Mouse (Mus musculus): ENCODE results near the gene Olfr828.

Olfr828 gene

DNA sequence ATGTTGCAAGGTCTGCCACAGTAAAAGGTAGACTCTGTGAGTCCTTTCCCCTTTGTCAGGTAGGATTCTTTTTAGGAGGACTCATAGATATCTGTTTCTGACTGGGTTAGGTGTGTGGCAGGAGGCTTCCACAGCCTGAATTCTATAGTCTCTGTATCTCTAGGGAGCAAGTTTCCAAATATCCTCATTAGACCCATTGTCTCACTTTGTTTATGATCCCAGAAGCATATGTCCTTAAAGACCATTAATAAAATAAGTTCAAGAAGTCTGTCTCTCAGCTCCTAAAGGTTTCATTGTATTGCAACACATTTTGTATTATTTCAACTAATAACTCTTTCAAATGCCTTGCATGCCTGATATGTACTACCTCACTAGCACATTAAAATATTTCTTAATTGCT is at the start of gene Olfr828:
TSS of gene Olfr828 (minus strand) at position 101 of the 400 bp plus-strand sequence.
- no peak for DNase-seq

DNA sequence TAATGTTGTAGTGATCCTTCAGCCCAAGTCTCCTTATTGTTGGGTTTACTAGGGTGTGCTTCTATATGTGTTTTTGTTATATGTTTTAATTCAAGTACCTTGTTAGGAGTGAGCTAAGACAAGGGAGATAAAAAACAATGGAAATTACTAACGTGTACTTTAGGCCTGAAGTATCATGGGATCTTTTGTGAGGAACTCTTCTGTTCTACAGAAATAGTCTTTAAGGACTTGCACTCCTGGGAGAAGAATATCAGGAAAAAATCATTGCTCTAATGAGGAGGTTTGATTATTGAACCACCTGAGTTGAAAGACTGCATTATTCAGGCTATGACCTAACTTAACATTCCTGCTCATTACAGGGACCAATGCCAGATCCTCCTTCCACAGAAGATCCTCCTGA is 35.3 kb upstream of the Olfr828 start, which contains the start of gene Olfr829:
TSS of gene Olfr829 (plus strand) at position 301 of the 400 bp plus-strand sequence.
- no peak for DNase-seq

DNA sequence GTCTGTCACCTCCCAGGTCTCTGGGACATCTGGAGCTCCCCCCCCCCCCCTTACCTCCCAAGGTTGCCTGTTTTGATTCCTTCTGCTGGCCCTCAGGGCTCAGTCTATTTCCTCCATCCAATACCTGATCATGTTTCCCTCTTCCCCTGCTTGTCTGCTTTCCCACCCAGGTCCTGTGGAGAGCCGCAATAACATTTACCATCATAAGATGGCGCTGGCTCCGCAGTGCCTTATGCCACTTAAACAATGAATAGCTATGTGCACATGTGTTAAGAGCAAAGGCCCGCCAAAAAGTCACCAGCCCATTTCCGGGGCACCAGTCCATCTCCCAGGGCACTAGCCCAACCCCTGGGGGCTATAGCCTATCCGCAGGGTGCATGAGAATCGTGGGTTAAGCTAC is 34.0 kb downstream of the Olfr828 start:
- no peak for DNase-seq

DNA sequence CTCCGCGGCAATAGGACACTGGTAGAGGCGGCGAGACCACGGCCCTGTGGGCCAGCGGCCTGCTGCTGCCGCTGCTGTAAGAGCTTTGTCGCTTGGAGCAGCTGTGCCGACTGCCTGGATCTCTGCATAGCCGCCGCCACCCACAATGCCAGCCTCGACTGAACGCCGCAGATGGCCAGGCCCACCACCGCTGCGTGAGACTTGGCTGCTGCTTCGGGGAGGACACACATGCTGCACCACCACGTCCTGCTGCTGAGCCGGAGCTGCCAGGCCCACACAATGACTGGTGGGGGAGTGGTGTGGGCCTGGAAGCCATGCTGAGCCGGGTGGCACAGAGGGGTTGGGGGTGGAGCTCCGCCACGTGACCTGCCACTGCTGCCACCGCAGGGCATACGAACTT is 39.9 kb downstream of the Olfr828 start:
- peak; percentile 60 for DNase-seq

DNA sequence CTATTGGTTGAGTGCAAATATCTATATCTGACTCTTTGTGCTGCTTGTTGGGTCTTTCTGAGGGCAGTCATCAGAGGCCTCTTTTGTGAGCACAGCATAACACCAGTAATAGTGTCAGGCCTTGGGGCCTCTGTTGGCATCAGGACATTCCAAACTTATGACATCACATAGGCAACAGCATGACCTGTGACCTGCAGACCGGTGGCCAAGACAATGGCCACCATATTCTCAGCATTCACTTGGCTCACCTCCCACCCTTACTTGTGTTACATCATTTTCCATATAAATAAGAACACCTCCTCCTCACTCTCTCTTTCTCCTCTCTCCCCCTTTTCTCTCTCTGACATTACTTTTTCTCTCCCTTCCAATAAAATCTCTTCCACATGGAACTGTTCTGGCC is 40.3 kb downstream of the Olfr828 start:
- DNase-seq, result no peak

Measured in layer of hippocampus, adult 9-11 months (tissue).